Mouse (Mus musculus) cortical plate, adult 2 months (tissue): Measurements from ENCODE around the gene Rdh8.

Experiments
- CTCF ChIP-seq: fragments of 200-500 bp; IDR thresholded peaks from 2 replicates; pipeline ENCODE4 v1.5.1; 2011; ENCODE audit warnings: mild to moderate bottlenecking, control low read depth, low read length; ENCODE audit not compliant: insufficient read depth; ENCODE audit errors: extremely low read depth
- POLR2A ChIP-seq: fragments of 200-500 bp; IDR thresholded peaks from 2 replicates; pipeline ENCODE4 v1.6.1; 2011; ENCODE audit warnings: mild to moderate bottlenecking, low read length, control low read depth; ENCODE audit not compliant: insufficient read depth; ENCODE audit errors: extremely low read depth

- TF ChIP-seq CTCF = no peak
- TF ChIP-seq POLR2A = no peak
Measured at GRCm38 (mm10) chr9:20837184-20837947, 19.1 kb downstream of the Rdh8 start.
